Mouse (Mus musculus) liver, embryonic 14.5 days (tissue): ENCODE results near the gene Abca4. TPM values are rescaled to one million over a fixed set of nuclear protein-coding genes. Genes with fewer than 3 reads are reported as not detected.

Experiments
- ATAC-seq: fragments of 200-750 bp; cut with Nextera tagmentation; 2 replicates; pipeline ENCODE4 v1.8.0; 2017; ENCODE audit warnings: moderate number of reproducible peaks, mild to moderate bottlenecking, moderate library complexity; ENCODE audit not compliant: insufficient read depth
- DNase-seq, 3 experiments: peaks; one replicate each; pipeline ENCODE4 v3.0.0-alpha.2; 2012 to 2013; ENCODE audit warnings: low read depth in 3 of 3, low spot score in 3 of 3
- H3K27ac ChIP-seq: fragments of 300-500 bp; sonication (generic); 2 replicates; pipeline ENCODE4 v1.5.1; 2014; ENCODE audit warnings: moderate library complexity, mild to moderate bottlenecking, control low read depth, inconsistent platforms
- H3K27me3 ChIP-seq: fragments of 300-500 bp; sonication (generic); 2 replicates; pipeline ENCODE4 v1.6.1; 2014; ENCODE audit warnings: mild to moderate bottlenecking, low read length, moderate library complexity; ENCODE audit not compliant: control insufficient read depth, insufficient read depth
- H3K36me3 ChIP-seq: fragments of 300-500 bp; sonication (generic); replicated peaks from 2 replicates; pipeline ENCODE4 v1.6.1; 2014; ENCODE audit warnings: low read depth; ENCODE audit not compliant: control insufficient read depth, insufficient read depth
- H3K4me1 ChIP-seq, 2 experiments: fragments of 200-500 bp in 1 of 2; fragments of 300-500 bp in 1 of 2; sonication (generic) in 1 of 2; replicated peaks; 2 replicates each; pipeline ENCODE4 v1.6.1; 2012 to 2014; ENCODE audit warnings: antibody characterized with exemption in 1 of 2, inconsistent platforms in 1 of 2, low read length in 1 of 2; ENCODE audit not compliant: control insufficient read depth in 2 of 2, insufficient read depth in 2 of 2
- H3K4me2 ChIP-seq: fragments of 300-500 bp; sonication (generic); 2 replicates; pipeline ENCODE4 v1.6.1; 2014; ENCODE audit warnings: low read depth, mild to moderate bottlenecking, control low read depth, moderate library complexity
- H3K4me3 ChIP-seq, 2 experiments: fragments of 200-500 bp in 1 of 2; fragments of 300-500 bp in 1 of 2; sonication (generic) in 1 of 2; 2 replicates each; pipeline ENCODE4 v1.5.1; 2012 to 2014; ENCODE audit warnings: low read depth in 2 of 2, low read length in 2 of 2, mild to moderate bottlenecking in 2 of 2, control low read depth in 1 of 2, inconsistent platforms in 1 of 2, moderate library complexity in 1 of 2; ENCODE audit not compliant: insufficient read depth in 1 of 2
- H3K9ac ChIP-seq: fragments of 300-500 bp; sonication (generic); replicated peaks from 2 replicates; pipeline ENCODE4 v1.6.1; 2014; ENCODE audit warnings: mild to moderate bottlenecking, control low read depth, moderate library complexity
- H3K9me3 ChIP-seq: fragments of 300-500 bp; sonication (generic); 2 replicates; pipeline ENCODE4 v1.6.1; 2016; ENCODE audit warnings: low read length, mixed read lengths; ENCODE audit not compliant: control insufficient read depth
- CTCF ChIP-seq: IDR thresholded peaks from 2 replicates; pipeline ENCODE4 v1.5.1; 2016; ENCODE audit warnings: antibody characterized with exemption, low read depth, control low read depth
- EP300 ChIP-seq: IDR thresholded peaks from 2 replicates; pipeline ENCODE4 v1.6.1; 2016; ENCODE audit warnings: antibody characterized with exemption, low read depth
- WGBS: fragments of 180-500 bp; shearing (Covaris S2); extraction: QIAGEN DNeasy Blood & Tissue Kit; methylation state at CpG from one replicate; pipeline ENCODE4 v1.1.7; 2014; ENCODE audit not compliant: insufficient replicate concordance; 5-methylcytosine and 5-hydroxymethylcytosine counted together
- polyA plus RNA-seq, 2 experiments: library from polyadenylated mRNA; depleted of rRNA in 1 of 2; stranded (reverse) in 1 of 2; unstranded in 1 of 2; fragments of >200 nt; fragmentation: Nextera tagmentation in 1 of 2; extraction: Ambion mirVana in 1 of 2; gene quantifications; 2 replicates each; pipeline versions ENCODE4 v1.2.1 to v1.2.3; 2012 to 2014

The Abca4 gene
- polyA plus RNA-seq, 2 experiments, result 0.35 to 0.53 TPM

DNA sequence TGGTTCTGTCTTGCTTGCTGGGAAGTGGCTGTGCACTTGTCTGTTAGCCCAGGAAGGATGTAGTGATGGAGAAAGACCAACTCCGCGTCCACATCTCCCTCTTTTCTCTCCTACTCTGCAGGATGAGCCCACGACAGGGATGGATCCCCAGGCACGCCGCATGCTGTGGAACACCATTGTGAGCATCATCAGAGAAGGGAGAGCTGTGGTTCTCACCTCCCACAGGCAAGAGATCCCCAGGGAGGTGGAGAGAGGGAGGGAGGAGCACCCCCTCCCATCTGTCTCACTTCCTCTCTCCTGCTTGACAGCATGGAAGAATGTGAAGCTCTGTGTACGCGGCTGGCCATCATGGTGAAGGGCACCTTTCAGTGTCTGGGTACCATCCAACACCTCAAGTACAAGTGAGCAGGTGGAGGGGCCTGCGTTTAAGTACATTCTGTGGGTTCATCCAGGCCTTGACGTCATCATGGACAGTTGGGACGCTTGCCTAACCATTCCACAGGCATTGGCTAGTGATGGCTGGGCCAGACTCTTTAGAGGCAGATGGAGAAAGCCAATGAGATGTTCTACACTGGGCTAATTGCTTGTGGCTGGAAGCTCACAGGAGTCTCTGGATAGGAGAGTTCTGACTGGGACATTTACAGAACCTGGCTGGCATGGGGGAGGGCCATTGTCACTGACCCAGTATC is 126.5 kb downstream of the Abca4 start:
- Histone ChIP-seq H3K4me3 (no peak overlapping the region), H3K4me1 (no peaks in the 10 kb centered on the region), H3K9ac (no peak overlapping the region), H3K9me3 (no peaks in the 10 kb centered on the region), H3K27ac (no peak overlapping the region), H3K36me3 (no peaks in the 10 kb centered on the region), H3K27me3 (no peaks in the 10 kb centered on the region), H3K4me2 (no peak overlapping the region)
- DNase-seq (no peak), ATAC-seq (no peak)
- 76% methylated on average over 10 of the region's 10 CpGs for WGBS
- TF ChIP-seq EP300 (no peak), CTCF (no peak)

DNA sequence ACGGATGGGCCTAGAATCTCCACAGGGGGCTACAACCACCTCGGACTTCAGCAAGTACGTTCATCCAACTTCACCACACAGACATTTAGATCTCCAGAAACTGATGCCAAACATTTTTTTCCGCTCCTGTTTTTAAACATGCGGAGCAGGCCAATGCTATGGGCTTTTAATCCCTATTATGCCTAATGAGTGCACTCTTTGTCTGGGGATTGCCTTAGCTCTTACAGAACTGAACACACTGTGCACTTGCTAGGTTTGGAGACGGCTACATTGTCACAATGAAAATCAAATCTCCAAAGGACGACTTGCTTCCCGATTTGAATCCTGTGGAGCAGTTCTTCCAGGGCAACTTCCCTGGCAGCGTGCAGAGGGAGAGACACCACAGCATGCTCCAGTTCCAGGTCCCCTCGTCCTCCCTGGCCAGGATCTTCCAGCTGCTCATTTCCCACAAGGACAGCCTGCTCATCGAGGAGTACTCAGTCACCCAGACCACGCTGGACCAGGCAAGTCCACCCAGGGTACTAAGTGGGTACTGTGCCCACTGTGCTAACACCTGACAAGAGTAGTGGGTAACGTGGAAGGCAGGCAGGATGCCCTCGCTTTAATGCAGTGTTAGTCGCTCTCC is 129.4 kb downstream of the Abca4 start:
- DNase-seq, result no peak

DNA sequence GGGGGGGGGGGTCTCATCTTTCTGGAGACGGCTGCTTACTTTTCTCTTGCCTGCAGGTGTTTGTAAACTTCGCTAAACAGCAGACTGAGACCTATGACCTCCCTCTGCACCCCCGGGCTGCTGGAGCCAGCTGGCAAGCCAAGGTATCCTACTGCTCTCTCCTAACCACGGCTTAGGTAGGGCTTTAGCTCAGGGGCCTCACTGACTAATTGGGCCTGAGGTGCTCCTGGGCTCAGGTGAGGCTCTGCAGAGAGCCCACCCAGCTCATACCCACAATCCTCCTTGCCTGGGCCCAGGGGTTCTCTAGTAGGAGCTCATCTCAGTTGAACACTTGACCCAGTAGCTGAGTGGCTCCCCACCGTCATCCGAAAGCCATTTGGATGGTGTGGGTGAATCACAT is 131.8 kb downstream of the Abca4 start:
- H3K4me3 ChIP-seq, result no peak overlapping the region
- TF ChIP-seq EP300 (no peak), CTCF (no peak)
- no peaks in the 10 kb centered on the region for H3K4me1 ChIP-seq

More for the DNA sequence above, 129.4 kb downstream of the Abca4 start:
- Histone ChIP-seq H3K4me1 (no peaks in the 10 kb centered on the region), H3K36me3 (no peaks in the 10 kb centered on the region), H3K27ac (no peak overlapping the region), H3K9me3 (no peaks in the 10 kb centered on the region), H3K9ac (no peak overlapping the region), H3K4me2 (no peak overlapping the region), H3K4me3 (no peak overlapping the region), H3K27me3 (no peaks in the 10 kb centered on the region)
- TF ChIP-seq EP300 (no peak), CTCF (no peak)
- no peak for ATAC-seq
- 63% methylated on average over 15 of the region's 15 CpGs for WGBS

DNA sequence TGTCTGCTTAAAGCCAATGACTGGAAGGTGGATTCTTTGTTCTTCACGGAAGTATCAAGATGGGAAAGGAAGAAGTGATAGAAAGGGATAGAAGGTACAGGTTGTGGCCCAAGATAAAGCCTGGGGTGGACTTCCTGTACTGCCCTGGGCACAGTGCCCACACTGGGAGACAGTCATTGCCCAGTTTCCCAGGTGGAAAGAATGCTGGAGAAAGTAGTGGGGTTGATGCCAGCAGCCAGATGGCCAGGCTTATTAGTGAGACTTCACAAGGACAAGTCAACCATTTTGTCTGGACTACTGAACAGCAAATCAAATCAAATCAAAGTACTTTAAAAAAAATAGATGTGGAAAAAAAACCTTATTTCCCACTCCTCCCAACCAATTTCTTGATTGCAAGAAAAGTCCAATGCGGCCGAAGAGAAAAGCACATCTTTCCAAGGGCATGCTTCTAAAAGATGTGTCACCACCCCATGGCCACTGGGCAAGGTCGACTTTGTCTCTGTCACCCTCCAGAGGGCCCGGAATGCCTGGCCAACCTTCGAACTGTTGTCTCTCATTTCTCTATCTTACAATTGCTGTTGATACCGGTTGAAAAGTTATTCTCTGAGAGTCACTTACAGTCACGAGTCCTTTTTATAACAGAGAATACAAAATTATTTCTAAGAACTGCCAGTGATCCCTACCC is 132.6 kb downstream of the Abca4 start:
- no peak for ATAC-seq
- H3K36me3 ChIP-seq, result no peaks in the 10 kb centered on the region
- no peaks in the 10 kb centered on the region for H3K9me3 ChIP-seq
- 56% methylated on average over 8 of the region's 8 CpGs for WGBS
- H3K4me2 ChIP-seq, result no peak overlapping the region
- no peak overlapping the region for H3K9ac ChIP-seq
- H3K27me3 ChIP-seq, result no peaks in the 10 kb centered on the region
- H3K4me1 ChIP-seq, result no peaks in the 10 kb centered on the region
- TF ChIP-seq CTCF, result no peak
- TF ChIP-seq EP300, result no peak
- no peak overlapping the region for H3K27ac ChIP-seq
- no peak overlapping the region for H3K4me3 ChIP-seq
- no peak for DNase-seq

More for the DNA sequence above, 131.8 kb downstream of the Abca4 start:
- H3K9ac ChIP-seq, result no peak overlapping the region
- no peaks in the 10 kb centered on the region for H3K36me3 ChIP-seq
- WGBS, result 60% methylated on average over 6 of the region's 6 CpGs
- ATAC-seq (no peak), DNase-seq (no peak)
- H3K27me3 ChIP-seq, result no peaks in the 10 kb centered on the region
- no peak overlapping the region for H3K27ac ChIP-seq
- H3K4me2 ChIP-seq, result no peak overlapping the region
- no peaks in the 10 kb centered on the region for H3K9me3 ChIP-seq

DNA sequence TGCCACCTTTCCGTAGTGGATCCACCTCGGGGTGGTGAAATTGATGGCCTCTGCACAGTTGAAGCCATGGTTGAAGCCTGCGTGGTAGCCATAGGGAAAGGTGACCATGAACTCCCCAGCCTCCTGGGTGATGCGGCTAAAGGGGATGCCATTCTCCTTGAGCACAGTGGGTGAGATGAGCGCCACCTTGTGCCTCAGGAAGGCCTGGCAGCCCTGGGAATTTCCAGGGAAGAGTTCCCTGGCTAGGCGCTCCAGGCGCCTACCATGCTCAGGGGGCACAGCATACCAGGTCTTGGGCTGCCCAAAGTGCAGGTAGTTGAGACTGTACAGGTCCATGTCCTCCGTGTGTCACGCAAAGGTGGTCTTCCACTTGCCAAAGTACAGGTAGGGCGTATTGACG is 139.9 kb downstream of the Abca4 start:
- 45% methylated on average over 11 of the region's 11 CpGs for WGBS
- Histone ChIP-seq H3K9me3 (no peaks in the 10 kb centered on the region), H3K4me1 (peaks cover 0 to 4% of the 10 kb centered on the region in 2 experiments; a peak in 2 of 4 replicates), H3K27ac (no peak overlapping the region), H3K36me3 (no peaks in the 10 kb centered on the region), H3K4me3 (no peak overlapping the region), H3K9ac (no peak overlapping the region), H3K27me3 (no peaks in the 10 kb centered on the region), H3K4me2 (no peak overlapping the region)
- DNase-seq (no peak), ATAC-seq (no peak)
- TF ChIP-seq EP300, result no peak
- peak; percentile 64 for TF ChIP-seq CTCF
